Mouse (Mus musculus): ENCODE results near the gene Fus. TPM values are rescaled to one million over a fixed set of nuclear protein-coding genes. Genes with fewer than 3 reads are reported as not detected.
"Not testable (repeated sequence)": the region's sequence is repeated elsewhere in the genome, so short reads cannot be mapped to it uniquely, and the experiment has no call there.

Fus gene
- polyA plus RNA-seq, 1 experiment = 39.4 TPM

GRCm38 (mm10) chr7:127936216-127936884 lies 30.9 kb upstream of the Fus start:
- peaks cover 27% of the 10 kb centered on the region for H3K4me1 ChIP-seq (ENCODE audit: control insufficient read depth)
- no peaks in the 10 kb centered on the region for H3K36me3 ChIP-seq (ENCODE audit: control insufficient read depth)
- H3K4me3 ChIP-seq (replicated peaks) = peak overlapping the region; percentile 80
- TF ChIP-seq TAL1 (IDR thresholded peaks at IDR 0.05; ENCODE audit: low read length) = no peak
- no peak for TF ChIP-seq GATA1 (IDR thresholded peaks at IDR 0.05; ENCODE audit: low read length)
- H3K9me3 ChIP-seq (ENCODE audit: control insufficient read depth, low read length) = no peaks in the 10 kb centered on the region
- H3K27me3 ChIP-seq (ENCODE audit: control insufficient read depth) = no peaks in the 10 kb centered on the region

- H3K9me3 ChIP-seq (ENCODE audit: control insufficient read depth, low read length); H3K36me3 ChIP-seq (ENCODE audit: control insufficient read depth); H3K4me1 ChIP-seq (ENCODE audit: control insufficient read depth); H3K4me3 ChIP-seq (replicated peaks): not testable (repeated sequence)
- H3K27me3 ChIP-seq (ENCODE audit: control insufficient read depth) = peaks cover 35% of the 10 kb centered on the region
Measured at GRCm38 (mm10) chr7:127942097-127942496, 25.2 kb upstream of the Fus start.

GRCm38 (mm10) chr7:127944614-127945013 lies 22.6 kb upstream of the Fus start:
- Histone ChIP-seq H3K9me3 (ENCODE audit: control insufficient read depth, low read length) (no peaks in the 10 kb centered on the region), H3K27me3 (ENCODE audit: control insufficient read depth) (peaks cover 35% of the 10 kb centered on the region), H3K4me3 (replicated peaks) (no peak overlapping the region), H3K36me3 (ENCODE audit: control insufficient read depth) (no peaks in the 10 kb centered on the region), H3K4me1 (ENCODE audit: control insufficient read depth) (no peaks in the 10 kb centered on the region)
- TF ChIP-seq TAL1 (IDR thresholded peaks at IDR 0.05; ENCODE audit: low read length) (no peak), GATA1 (IDR thresholded peaks at IDR 0.05; ENCODE audit: low read length) (no peak)

GRCm38 (mm10) chr7:127946470-127947023 lies 20.7 kb upstream of the Fus start, which contains the start of gene Prss36:
Gene Prss36, minus strand, starts transcription at chr7:127946725.
- no peaks in the 10 kb centered on the region for H3K4me1 ChIP-seq (ENCODE audit: control insufficient read depth)
- H3K9me3 ChIP-seq (ENCODE audit: control insufficient read depth, low read length) = no peaks in the 10 kb centered on the region
- no peak within 1 kb of the TSS for H3K4me3 ChIP-seq (replicated peaks)
- peaks cover 47% of the 10 kb centered on the region for H3K27me3 ChIP-seq (ENCODE audit: control insufficient read depth)
- TF ChIP-seq GATA1 (IDR thresholded peaks at IDR 0.05; ENCODE audit: low read length) (no peak), TAL1 (IDR thresholded peaks at IDR 0.05; ENCODE audit: low read length) (no peak)
- H3K36me3 ChIP-seq (ENCODE audit: control insufficient read depth) = no peaks in the 10 kb centered on the region

- no peak overlapping the region for H3K4me3 ChIP-seq (replicated peaks)
- no peaks in the 10 kb centered on the region for H3K9me3 ChIP-seq (ENCODE audit: control insufficient read depth, low read length)
- H3K4me1 ChIP-seq (ENCODE audit: control insufficient read depth) = no peaks in the 10 kb centered on the region
- no peak for TF ChIP-seq TAL1 (IDR thresholded peaks at IDR 0.05; ENCODE audit: low read length)
- TF ChIP-seq GATA1 (IDR thresholded peaks at IDR 0.05; ENCODE audit: low read length) = no peak
- peaks cover 20% of the 10 kb centered on the region for H3K27me3 ChIP-seq (ENCODE audit: control insufficient read depth)
- H3K36me3 ChIP-seq (ENCODE audit: control insufficient read depth) = no peaks in the 10 kb centered on the region
Measured at GRCm38 (mm10) chr7:127952864-127953581, 14.2 kb upstream of the Fus start.

GRCm38 (mm10) chr7:127959364-127959763 lies 7.9 kb upstream of the Fus start:
- Histone ChIP-seq H3K4me3 (replicated peaks) (no peak overlapping the region), H3K9me3 (ENCODE audit: control insufficient read depth, low read length) (no peaks in the 10 kb centered on the region), H3K27me3 (ENCODE audit: control insufficient read depth) (peaks cover 2% of the 10 kb centered on the region), H3K4me1 (ENCODE audit: control insufficient read depth) (no peaks in the 10 kb centered on the region), H3K36me3 (ENCODE audit: control insufficient read depth) (no peaks in the 10 kb centered on the region)
- TF ChIP-seq GATA1 (IDR thresholded peaks at IDR 0.05; ENCODE audit: low read length) (no peak), TAL1 (IDR thresholded peaks at IDR 0.05; ENCODE audit: low read length) (no peak)

- TF ChIP-seq GATA1 (IDR thresholded peaks at IDR 0.05; ENCODE audit: low read length) (no peak), TAL1 (IDR thresholded peaks at IDR 0.05; ENCODE audit: low read length) (no peak)
- peaks cover 28% of the 10 kb centered on the region for H3K36me3 ChIP-seq (ENCODE audit: control insufficient read depth)
- peak overlapping the region; percentile 97 for H3K4me3 ChIP-seq (replicated peaks)
Measured at GRCm38 (mm10) chr7:127966371-127966918, 812 bp upstream of the Fus start.

GRCm38 (mm10) chr7:127967922-127968828 lies 918 bp downstream of the Fus start:
- Histone ChIP-seq H3K9me3 (ENCODE audit: control insufficient read depth, low read length) (no peaks in the 10 kb centered on the region), H3K4me3 (replicated peaks) (peak overlapping the region; percentile 97), H3K4me1 (ENCODE audit: control insufficient read depth) (peaks cover 42% of the 10 kb centered on the region), H3K36me3 (ENCODE audit: control insufficient read depth) (peaks cover 45% of the 10 kb centered on the region), H3K27me3 (ENCODE audit: control insufficient read depth) (no peaks in the 10 kb centered on the region)
- no peak; the same call in 2 of the 3 replicates for TF ChIP-seq TAL1 (IDR thresholded peaks at IDR 0.05; ENCODE audit: low read length)
- TF ChIP-seq GATA1 (IDR thresholded peaks at IDR 0.05; ENCODE audit: low read length) = no peak

More at GRCm38 (mm10) chr7:127966371-127966918, 812 bp upstream of the Fus start:
- Histone ChIP-seq H3K9me3 (ENCODE audit: control insufficient read depth, low read length) (no peaks in the 10 kb centered on the region), H3K27me3 (ENCODE audit: control insufficient read depth) (no peaks in the 10 kb centered on the region), H3K4me1 (ENCODE audit: control insufficient read depth) (peaks cover 38% of the 10 kb centered on the region)
